Mouse (Mus musculus) midbrain, embryonic 11.5 days (tissue): ENCODE data around the gene Prdm16. TPM values are rescaled to one million over a fixed set of nuclear protein-coding genes. Genes with fewer than 3 reads are reported as not detected.

Experiments used
- ATAC-seq: fragments of 200-750 bp; cut with Nextera tagmentation; 2 replicates; pipeline ENCODE4 v1.8.0; 2017; ENCODE audit warnings: moderate TSS enrichment, moderate library complexity; ENCODE audit not compliant: low FRiP score
- DNase-seq: peaks from one replicate; pipeline ENCODE4 v3.0.0; 2015; ENCODE audit warnings: low spot score; ENCODE audit errors: missing footprints
- H3K27ac ChIP-seq: fragments of 300-500 bp; sonication (generic); 2 replicates; pipeline ENCODE4 v1.5.1; 2014; ENCODE audit warnings: low read depth, low read length
- H3K27me3 ChIP-seq: fragments of 300-500 bp; sonication (generic); 2 replicates; pipeline ENCODE4 v1.6.1; 2014; ENCODE audit warnings: mild to moderate bottlenecking, low read length, moderate library complexity, mixed read lengths; ENCODE audit not compliant: control insufficient read depth, insufficient read depth
- H3K36me3 ChIP-seq: fragments of 300-500 bp; sonication (generic); 2 replicates; pipeline ENCODE4 v1.6.1; 2014; ENCODE audit warnings: mild to moderate bottlenecking, low read length, moderate library complexity, mixed read lengths; ENCODE audit not compliant: control insufficient read depth, insufficient read depth
- H3K4me1 ChIP-seq: fragments of 300-500 bp; sonication (generic); 2 replicates; pipeline ENCODE4 v1.6.1; 2014; ENCODE audit warnings: low read length; ENCODE audit not compliant: control insufficient read depth, insufficient read depth
- H3K4me2 ChIP-seq: fragments of 300-500 bp; sonication (generic); 2 replicates; pipeline ENCODE4 v1.6.1; 2014; ENCODE audit warnings: mild to moderate bottlenecking, moderate library complexity
- H3K4me3 ChIP-seq: fragments of 300-500 bp; sonication (generic); 2 replicates; pipeline ENCODE4 v1.5.1; 2014; ENCODE audit warnings: low read depth, low read length
- H3K9ac ChIP-seq: fragments of 300-500 bp; sonication (generic); 2 replicates; pipeline ENCODE4 v1.6.1; 2014; ENCODE audit warnings: low read length
- H3K9me3 ChIP-seq: fragments of 300-500 bp; sonication (generic); 2 replicates; pipeline ENCODE4 v1.6.1; 2016; ENCODE audit warnings: low read length; ENCODE audit not compliant: control insufficient read depth
- WGBS: fragments of 180-500 bp; shearing (Covaris S2); extraction: QIAGEN DNeasy Blood & Tissue Kit; methylation state at CpG from one replicate; pipeline ENCODE4 v1.1.7; 2014; 5-methylcytosine and 5-hydroxymethylcytosine counted together
- polyA plus RNA-seq: library from polyadenylated mRNA; unstranded; fragments of >200 nt; fragmentation: Nextera tagmentation; extraction: Ambion mirVana; gene quantifications from 2 replicates; pipeline ENCODE4 v1.2.1, GENCODE M21; 2014

The Prdm16 gene
- 6.6 and 8.0 TPM in 2 replicates for polyA plus RNA-seq

DNA sequence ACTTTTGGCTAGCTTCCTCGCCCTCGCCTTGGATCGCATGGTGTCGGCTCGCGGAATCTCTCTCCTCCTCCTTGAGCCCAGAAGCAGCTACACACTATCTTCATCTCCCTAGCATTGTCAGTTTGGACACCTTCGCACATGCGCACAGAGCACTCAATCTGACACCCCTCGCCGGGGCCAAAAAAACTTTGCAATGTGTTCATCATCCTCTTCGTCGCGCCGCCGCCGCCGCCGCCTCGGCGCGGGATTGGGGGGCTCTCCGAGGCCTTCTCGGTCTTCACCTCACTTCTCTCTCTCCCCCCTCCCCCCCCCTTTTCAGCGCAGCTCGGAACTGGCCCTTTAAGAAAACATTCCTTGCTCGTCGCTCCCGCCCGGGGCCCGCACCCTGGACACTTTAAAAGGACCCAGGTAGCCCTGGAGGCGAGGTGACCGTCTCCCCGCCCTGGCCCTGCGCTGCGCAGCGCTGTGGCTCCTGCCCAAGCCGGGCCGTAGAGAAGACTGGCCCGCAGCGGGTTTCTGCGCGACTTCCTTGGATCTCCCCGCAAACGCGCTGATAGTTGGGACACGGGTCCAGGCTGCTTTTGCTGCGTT, at the start of gene Prdm16:
Gene Prdm16, minus strand, starts transcription at position 153 of the 591 bp plus-strand sequence.
- Histone ChIP-seq H3K27me3 (peaks cover 91% of the 10 kb centered on the region), H3K4me2 (peak within 1 kb of the TSS; percentile 90), H3K4me1 (peaks cover 34% of the 10 kb centered on the region), H3K4me3 (peak within 1 kb of the TSS; percentile 58), H3K27ac (peak within 1 kb of the TSS; percentile 61), H3K9me3 (no peaks in the 10 kb centered on the region), H3K36me3 (no peaks in the 10 kb centered on the region), H3K9ac (peak within 1 kb of the TSS; percentile 84)
- DNase-seq (peak; percentile 97), ATAC-seq (peak; percentile 10)
- under 1% methylated on average over 46 of the region's 47 CpGs for WGBS

DNA sequence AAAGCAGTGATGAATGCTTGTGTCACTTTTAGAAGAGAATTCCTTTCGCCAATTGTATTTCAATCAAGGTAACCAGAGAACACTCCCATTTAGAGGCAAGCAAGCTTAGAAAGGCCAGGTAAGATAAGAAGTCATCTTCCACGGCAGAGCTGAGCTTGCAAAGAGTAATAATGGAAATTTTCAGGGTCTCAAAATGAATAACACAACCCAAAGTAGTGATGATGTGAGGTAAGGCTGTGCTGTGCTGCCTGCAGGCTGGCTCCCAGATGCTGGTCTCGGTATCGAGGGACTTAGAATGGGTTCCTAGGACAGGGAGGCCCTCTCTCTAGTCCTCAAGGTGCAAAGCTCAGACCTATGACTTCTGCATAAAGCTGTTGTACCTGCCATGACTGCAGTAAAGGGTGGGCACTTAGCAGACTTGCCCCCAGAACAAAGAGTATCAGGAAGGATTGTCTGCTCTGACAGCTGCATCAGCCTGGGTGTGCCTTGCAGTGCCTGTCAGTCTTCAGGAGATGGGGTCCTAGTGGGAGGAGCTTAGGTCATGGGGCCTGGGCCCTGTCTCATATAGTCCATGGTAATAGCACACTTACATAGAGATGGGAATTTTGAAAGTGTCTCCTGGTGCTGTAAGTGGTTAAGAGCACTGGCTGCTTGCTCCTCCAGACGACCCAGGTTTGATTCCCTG, 46.5 kb upstream of the Prdm16 start:
- Histone ChIP-seq H3K4me2 (no peak overlapping the region), H3K4me1 (0 out of 2 replicates have a peak, but pooled peaks cover 2% of the 10 kb centered on the region), H3K27me3 (no peaks in the 10 kb centered on the region), H3K9me3 (no peaks in the 10 kb centered on the region), H3K27ac (no peak overlapping the region), H3K36me3 (no peaks in the 10 kb centered on the region), H3K4me3 (no peak overlapping the region), H3K9ac (no peak overlapping the region)
- DNase-seq (peak; percentile 54), ATAC-seq (no peak)
- 84% methylated on average over 5 of the region's 5 CpGs for WGBS

DNA sequence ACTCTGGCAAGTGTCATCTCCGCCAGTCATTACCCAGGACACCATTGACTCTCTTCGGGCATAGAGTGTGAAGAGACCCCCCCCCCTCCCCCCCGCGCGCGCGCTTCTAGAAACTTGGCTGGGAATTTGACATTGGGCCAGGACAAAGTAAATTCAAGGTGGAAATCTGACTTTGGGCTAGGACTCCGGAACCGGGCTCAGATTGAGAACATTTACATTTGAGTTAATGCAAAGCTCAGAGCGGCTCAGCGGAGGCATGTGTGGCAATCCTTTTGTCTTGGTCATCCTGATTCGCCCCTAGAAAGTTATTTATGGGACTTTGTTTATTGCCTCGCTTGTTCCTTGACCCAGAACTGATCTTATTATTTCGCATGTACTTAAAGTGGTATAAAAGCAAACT, 45.6 kb upstream of the Prdm16 start:
- Histone ChIP-seq H3K4me2 (no peak overlapping the region), H3K4me1 (0 out of 2 replicates have a peak, but pooled peaks cover 2% of the 10 kb centered on the region), H3K36me3 (no peaks in the 10 kb centered on the region), H3K27me3 (no peaks in the 10 kb centered on the region), H3K9me3 (no peaks in the 10 kb centered on the region), H3K27ac (no peak overlapping the region), H3K9ac (no peak overlapping the region), H3K4me3 (no peak overlapping the region)
- WGBS = 52% methylated on average over 14 of the region's 14 CpGs
- DNase-seq = peak; percentile 10
- no peak for ATAC-seq

DNA sequence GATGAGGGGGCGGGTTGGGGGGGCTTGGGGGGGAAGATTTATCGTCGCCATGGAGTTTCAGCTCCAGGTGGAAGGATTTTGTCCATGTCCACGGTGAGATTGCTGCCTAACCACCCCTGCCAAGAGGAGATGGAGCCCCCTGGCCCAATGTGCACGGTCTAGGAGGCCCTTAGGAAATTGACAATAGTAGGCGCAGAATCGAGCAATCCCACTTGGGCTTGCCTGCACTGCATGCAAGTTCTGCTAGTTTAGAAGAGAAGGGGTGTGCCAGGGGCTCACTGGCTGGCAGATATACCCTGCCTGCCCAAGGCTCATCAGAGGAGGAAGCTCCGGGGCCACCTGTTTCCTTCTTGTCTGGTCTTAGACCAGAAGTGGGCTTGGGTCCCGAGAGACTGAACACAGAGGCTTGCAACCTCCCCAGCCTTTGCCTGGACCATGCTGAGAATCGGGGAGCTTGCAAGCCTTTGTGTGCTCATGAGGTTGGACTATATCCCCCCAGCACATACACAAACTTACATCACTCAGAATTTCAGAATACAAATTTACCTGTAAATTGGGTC, 38.8 kb upstream of the Prdm16 start:
- H3K4me2 ChIP-seq = no peak overlapping the region
- no peak for ATAC-seq
- H3K36me3 ChIP-seq = no peaks in the 10 kb centered on the region
- no peak overlapping the region for H3K4me3 ChIP-seq
- DNase-seq = peak; percentile 67
- H3K27me3 ChIP-seq = peaks cover 2% of the 10 kb centered on the region; the same call in 1 of the 2 replicates
- no peak overlapping the region for H3K9ac ChIP-seq
- no peaks in the 10 kb centered on the region for H3K4me1 ChIP-seq
- 70% methylated on average over 10 of the region's 10 CpGs for WGBS
- H3K27ac ChIP-seq = no peak overlapping the region
- no peaks in the 10 kb centered on the region for H3K9me3 ChIP-seq

DNA sequence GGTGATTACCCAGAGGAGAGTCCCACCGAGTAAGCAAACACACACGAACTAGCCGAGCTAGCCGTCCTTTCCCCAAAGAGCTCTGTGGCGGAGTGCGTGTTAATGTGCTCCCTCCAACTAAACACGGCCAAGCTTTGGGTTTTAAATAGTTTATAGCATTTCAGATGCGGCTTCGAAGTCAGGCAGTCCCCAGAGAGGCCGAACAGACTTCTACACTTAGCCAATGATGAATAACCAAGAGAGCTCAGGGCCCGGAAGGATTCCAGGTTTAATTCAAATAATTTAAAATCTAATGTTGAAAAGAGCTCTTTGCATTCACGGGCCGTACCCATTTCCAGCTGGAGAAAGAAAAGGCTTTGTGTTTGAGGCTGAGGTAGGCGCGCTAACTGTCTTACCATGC, 38.3 kb upstream of the Prdm16 start:
- DNase-seq = no peak
- no peak overlapping the region for H3K4me3 ChIP-seq
- H3K9me3 ChIP-seq = no peaks in the 10 kb centered on the region
- no peak overlapping the region for H3K9ac ChIP-seq
- H3K27me3 ChIP-seq = peaks cover 2% of the 10 kb centered on the region; the same call in 1 of the 2 replicates
- H3K27ac ChIP-seq = no peak overlapping the region
- 46% methylated on average over 15 of the region's 15 CpGs for WGBS
- H3K4me1 ChIP-seq = no peaks in the 10 kb centered on the region
- no peak for ATAC-seq
- no peaks in the 10 kb centered on the region for H3K36me3 ChIP-seq
- peak overlapping the region; percentile 7; the same call in 1 of the 2 replicates for H3K4me2 ChIP-seq

DNA sequence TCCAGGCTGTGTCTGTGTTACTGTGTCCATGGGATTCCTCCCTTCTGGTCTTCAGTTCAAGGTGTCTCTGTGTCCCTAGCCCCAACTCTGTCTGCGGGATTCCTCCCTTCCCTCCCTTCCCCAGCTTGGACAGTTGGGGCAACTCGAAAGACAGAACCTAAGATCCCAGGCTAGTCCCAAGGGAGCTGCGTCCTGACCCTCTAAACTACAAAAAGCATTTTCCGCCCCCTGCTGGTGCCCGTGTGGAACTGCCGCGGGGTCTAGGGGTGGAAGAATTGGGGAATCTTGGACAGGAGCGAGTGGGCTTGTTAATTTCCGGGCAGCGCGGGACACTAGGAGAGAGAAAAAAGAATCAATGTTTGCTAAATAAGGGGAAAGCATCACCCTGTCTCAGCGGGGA, 37.9 kb upstream of the Prdm16 start:
- Histone ChIP-seq H3K36me3 (no peaks in the 10 kb centered on the region), H3K4me3 (no peak overlapping the region), H3K9me3 (no peaks in the 10 kb centered on the region), H3K9ac (no peak overlapping the region), H3K4me1 (no peaks in the 10 kb centered on the region), H3K27ac (no peak overlapping the region), H3K27me3 (peaks cover 2% of the 10 kb centered on the region; the same call in 1 of the 2 replicates), H3K4me2 (peak overlapping the region; percentile 7; the same call in 1 of the 2 replicates)
- DNase-seq (peak; percentile 97), ATAC-seq (peak; percentile 42; the same call in 1 of the 2 replicates)
- 2% methylated on average over 12 of the region's 12 CpGs for WGBS

DNA sequence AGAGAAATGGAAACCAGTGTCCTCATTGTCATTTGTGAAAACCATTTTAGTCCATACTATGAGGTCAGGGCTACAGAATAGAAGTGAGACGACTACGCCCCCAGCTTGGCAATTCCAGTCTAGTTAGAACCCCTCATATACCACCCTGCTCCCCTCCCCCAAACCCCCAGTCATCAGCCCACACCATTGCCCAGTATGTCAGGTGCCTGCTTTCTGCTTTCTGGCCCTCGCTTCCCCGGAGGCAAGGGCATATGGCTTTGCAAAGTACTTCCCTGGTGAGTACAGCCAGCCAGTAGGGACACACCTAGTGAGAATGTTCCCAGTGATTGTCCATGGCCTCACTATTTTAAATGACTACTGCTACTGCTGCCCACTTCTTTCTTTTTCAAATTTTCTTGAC, 37.3 kb upstream of the Prdm16 start:
- Histone ChIP-seq H3K4me2 (no peak overlapping the region), H3K36me3 (no peaks in the 10 kb centered on the region), H3K27ac (no peak overlapping the region), H3K4me1 (no peaks in the 10 kb centered on the region), H3K4me3 (no peak overlapping the region), H3K9ac (no peak overlapping the region), H3K27me3 (peaks cover 2% of the 10 kb centered on the region; the same call in 1 of the 2 replicates), H3K9me3 (no peaks in the 10 kb centered on the region)
- 75% methylated on average over 4 of the region's 4 CpGs for WGBS
- no peak for ATAC-seq
- DNase-seq = peak; percentile 64

DNA sequence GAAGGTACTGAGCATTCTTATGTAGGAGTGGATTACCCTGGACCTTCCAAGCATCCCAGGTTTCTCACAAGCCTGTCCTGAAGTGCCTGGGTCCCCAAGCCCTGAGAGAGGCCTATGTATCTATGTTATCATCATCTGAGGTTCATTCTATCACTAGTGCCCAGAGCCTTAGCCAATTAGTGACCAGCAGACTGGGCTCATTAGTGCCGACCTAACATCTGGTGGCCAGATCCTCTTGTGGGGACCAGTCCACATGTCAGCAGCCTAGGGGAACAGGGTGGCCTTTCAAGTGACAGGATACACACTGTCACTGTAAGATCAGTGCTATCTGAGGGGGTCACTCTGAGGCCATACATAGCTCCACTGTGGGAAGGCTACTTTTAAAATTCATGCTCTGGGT, 35.4 kb upstream of the Prdm16 start:
- no peaks in the 10 kb centered on the region for H3K9me3 ChIP-seq
- H3K9ac ChIP-seq = no peak overlapping the region
- peak; percentile 10 for DNase-seq
- ATAC-seq = no peak
- peaks cover 2% of the 10 kb centered on the region; the same call in 1 of the 2 replicates for H3K27me3 ChIP-seq
- H3K36me3 ChIP-seq = no peaks in the 10 kb centered on the region
- H3K27ac ChIP-seq = no peak overlapping the region
- WGBS = 77% methylated on average over 1 of the region's 1 CpGs
- H3K4me3 ChIP-seq = no peak overlapping the region
- H3K4me1 ChIP-seq = no peaks in the 10 kb centered on the region
- H3K4me2 ChIP-seq = no peak overlapping the region
